Mouse (Mus musculus): ENCODE measurements at regions not wholly inside any gene's neighbourhood (a gene's known extent, or its start where the extent isn't known, plus 50 kb on each side); places are given as distances from the start of the nearest gene placed in this dataset.
"Not testable (repeated sequence)": the region's sequence is repeated elsewhere in the genome, so short reads cannot be mapped to it uniquely, and the experiment has no call there.

DNA sequence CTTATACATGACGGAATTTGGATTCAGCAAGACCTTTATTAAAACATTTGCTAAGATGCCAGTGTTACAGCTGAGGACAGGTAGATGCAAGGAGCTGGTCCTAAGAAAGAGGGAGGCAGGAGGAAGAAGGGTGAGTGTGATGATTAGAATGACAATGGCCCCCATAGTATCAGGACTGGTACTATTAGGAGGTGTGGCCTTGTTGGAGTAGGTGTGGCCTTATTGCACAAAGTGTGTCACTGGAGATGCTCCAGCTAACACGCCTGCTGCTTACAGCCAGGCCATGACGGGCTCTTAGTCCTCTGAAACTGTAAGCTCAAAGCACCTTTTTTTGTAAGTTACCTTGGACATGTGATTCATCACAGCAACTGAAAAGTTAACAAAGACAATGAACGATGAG lies 82.0 kb downstream of the Rassf10 start:
- no peak for ATAC-seq (ENCODE audit: low FRiP score, low TSS enrichment)

DNA sequence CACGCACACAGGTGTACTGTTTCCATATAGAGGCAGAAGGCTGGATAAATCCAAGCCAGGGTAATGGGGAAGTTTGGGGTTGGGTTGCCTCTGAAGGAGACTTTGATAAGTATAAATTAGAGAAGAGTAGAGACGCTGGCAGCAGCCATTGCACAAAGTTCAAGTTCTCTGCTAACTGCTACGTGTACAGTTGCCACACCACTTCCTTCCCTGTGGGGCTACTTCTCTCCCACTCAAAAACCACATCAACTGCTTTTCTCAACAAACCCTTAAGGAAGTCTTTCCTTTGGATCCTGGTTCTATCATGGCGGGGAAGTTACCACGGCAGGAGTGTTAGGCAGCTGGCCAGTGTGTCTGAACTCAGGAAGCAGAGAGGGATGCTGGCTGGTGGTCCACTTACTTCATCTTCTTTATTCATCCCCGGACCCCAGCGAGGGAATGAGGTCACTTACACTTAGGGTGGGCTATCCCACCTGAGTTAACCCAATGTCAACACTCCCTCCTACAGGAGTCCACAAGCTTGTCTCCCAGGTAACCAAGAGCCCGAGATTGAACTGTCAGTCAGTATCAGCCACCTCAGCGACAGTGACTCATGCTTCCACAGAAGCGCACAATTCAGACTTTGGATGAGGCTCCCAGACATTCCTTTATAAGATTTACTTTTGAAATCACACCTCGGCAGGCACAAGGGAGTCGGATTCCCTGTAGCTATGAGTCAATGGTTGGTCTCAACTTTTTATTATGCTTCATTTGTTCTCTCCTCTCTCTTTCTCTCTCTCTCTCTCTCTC lies 84.3 kb downstream of the Rassf10 start:
- DNase-seq, result no peak
- 73% methylated on average over 12 of the region's 12 CpGs for WGBS
- H3K4me2 ChIP-seq (ENCODE audit: low read length), result no peak overlapping the region

More for the DNA sequence above, 82.0 kb downstream of the Rassf10 start:
- WGBS, result 86% methylated on average over 4 of the region's 4 CpGs
- Histone ChIP-seq H3K9me3 (ENCODE audit: control insufficient read depth, low read length) (no peaks in the 10 kb centered on the region), H3K27ac (replicated peaks; ENCODE audit: low read depth, low read length) (no peak overlapping the region), H3K4me2 (ENCODE audit: low read length) (no peak overlapping the region), H3K36me3 (ENCODE audit: control insufficient read depth, insufficient read depth, low read length) (no peaks in the 10 kb centered on the region), H3K4me3 (replicated peaks; ENCODE audit: low read depth, low read length) (no peak overlapping the region), H3K4me1 (ENCODE audit: control insufficient read depth, insufficient read depth, low read length) (no peaks in the 10 kb centered on the region), H3K9ac (replicated peaks; ENCODE audit: low read length) (no peak overlapping the region), H3K27me3 (ENCODE audit: control insufficient read depth, insufficient read depth, low read length) (no peaks in the 10 kb centered on the region)
- no peak for DNase-seq

DNA sequence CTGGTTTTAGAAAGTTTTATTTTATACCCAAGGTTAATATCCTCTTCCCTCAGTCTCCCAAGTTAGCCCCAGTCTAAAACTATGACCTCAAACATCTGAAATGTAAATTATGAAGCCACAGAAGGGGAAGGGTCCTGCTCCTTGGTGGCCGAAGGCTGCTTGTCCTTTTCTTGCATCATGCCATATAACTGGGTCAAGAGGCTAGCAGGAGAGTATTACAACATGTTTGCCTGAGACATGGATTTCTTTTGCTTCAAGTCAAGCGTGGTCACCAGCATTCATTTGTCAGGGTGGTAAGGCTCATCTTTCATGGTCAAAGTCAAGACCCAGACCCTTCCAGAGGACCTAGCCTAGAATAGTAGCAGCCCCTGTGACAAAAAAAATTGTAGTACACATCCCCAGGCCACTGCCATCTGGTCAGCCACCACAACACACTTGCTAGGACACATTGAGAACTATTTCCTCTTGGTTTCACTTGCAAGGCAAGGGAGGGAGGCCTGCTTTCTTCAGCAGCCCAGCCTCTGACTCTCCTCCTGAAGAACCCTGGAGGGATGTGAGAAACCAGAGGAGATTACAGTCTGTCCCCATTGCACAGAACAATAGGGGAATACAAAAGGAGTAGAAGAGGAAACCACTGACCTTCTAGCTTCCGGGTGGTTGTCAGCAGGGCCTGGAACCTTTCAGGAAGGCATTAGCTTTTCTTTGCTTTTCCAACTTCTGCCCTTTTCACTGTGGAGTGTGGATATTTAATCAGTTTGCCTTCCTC lies 85.3 kb downstream of the Rassf10 start:
- Histone ChIP-seq H3K4me3 (replicated peaks; ENCODE audit: low read depth, low read length) (no peak overlapping the region), H3K9ac (replicated peaks; ENCODE audit: low read length) (no peak overlapping the region), H3K27ac (replicated peaks; ENCODE audit: low read depth, low read length) (no peak overlapping the region), H3K36me3 (ENCODE audit: control insufficient read depth, insufficient read depth, low read length) (no peaks in the 10 kb centered on the region), H3K4me1 (ENCODE audit: control insufficient read depth, insufficient read depth, low read length) (no peaks in the 10 kb centered on the region), H3K4me2 (ENCODE audit: low read length) (no peak overlapping the region), H3K9me3 (ENCODE audit: control insufficient read depth, low read length) (no peaks in the 10 kb centered on the region), H3K27me3 (ENCODE audit: control insufficient read depth, insufficient read depth, low read length) (no peaks in the 10 kb centered on the region)
- DNase-seq (no peak), ATAC-seq (ENCODE audit: low FRiP score, low TSS enrichment) (no peak)
- 64% methylated on average over 3 of the region's 3 CpGs for WGBS

More for the DNA sequence above, 84.3 kb downstream of the Rassf10 start:
- H3K36me3 ChIP-seq (ENCODE audit: control insufficient read depth, insufficient read depth, low read length), result no peaks in the 10 kb centered on the region
- no peaks in the 10 kb centered on the region for H3K27me3 ChIP-seq (ENCODE audit: control insufficient read depth, insufficient read depth, low read length)
- H3K4me1 ChIP-seq (ENCODE audit: control insufficient read depth, insufficient read depth, low read length), result no peaks in the 10 kb centered on the region
- H3K4me3 ChIP-seq (replicated peaks; ENCODE audit: low read depth, low read length), result no peak overlapping the region
- no peak overlapping the region for H3K9ac ChIP-seq (replicated peaks; ENCODE audit: low read length)
- no peaks in the 10 kb centered on the region for H3K9me3 ChIP-seq (ENCODE audit: control insufficient read depth, low read length)
- ATAC-seq (ENCODE audit: low FRiP score, low TSS enrichment), result no peak
- H3K27ac ChIP-seq (replicated peaks; ENCODE audit: low read depth, low read length), result no peak overlapping the region

DNA sequence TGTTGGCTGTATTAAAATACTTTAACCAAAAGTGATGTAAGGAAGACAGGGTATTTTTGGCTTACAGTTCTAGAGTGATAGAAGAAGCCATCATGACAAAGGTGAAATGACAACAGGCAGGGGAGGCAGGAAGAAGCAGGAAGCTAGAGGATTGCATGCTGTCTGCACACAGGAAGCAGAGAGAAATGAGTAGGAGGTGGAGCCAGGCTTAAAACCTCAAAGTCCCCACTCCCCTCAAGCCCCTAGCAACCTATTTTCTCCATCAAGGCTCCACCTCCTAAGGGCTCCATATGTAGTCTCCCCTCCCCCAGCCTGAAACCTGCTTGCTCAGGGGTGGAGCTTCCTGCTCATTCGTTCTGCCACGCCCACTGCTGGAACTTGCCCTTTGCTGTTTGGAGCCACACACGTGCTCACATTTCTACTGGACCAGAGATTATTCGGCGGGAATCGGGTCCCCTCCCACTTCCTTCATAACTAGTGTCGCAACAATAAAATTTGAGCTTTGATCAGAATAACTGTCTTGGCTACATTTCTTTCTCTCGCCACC lies 91.9 kb downstream of the Rassf10 start:
- H3K9ac ChIP-seq (replicated peaks; ENCODE audit: low read length); DNase-seq; ATAC-seq (ENCODE audit: low FRiP score, low TSS enrichment); H3K27ac ChIP-seq (replicated peaks; ENCODE audit: low read depth, low read length); H3K27me3 ChIP-seq (ENCODE audit: control insufficient read depth, insufficient read depth, low read length); H3K9me3 ChIP-seq (ENCODE audit: control insufficient read depth, low read length); H3K36me3 ChIP-seq (ENCODE audit: control insufficient read depth, insufficient read depth, low read length); H3K4me2 ChIP-seq (ENCODE audit: low read length); H3K4me1 ChIP-seq (ENCODE audit: control insufficient read depth, insufficient read depth, low read length); H3K4me3 ChIP-seq (replicated peaks; ENCODE audit: low read depth, low read length): not testable (repeated sequence)
- WGBS, result 73% methylated on average over 7 of the region's 8 CpGs

DNA sequence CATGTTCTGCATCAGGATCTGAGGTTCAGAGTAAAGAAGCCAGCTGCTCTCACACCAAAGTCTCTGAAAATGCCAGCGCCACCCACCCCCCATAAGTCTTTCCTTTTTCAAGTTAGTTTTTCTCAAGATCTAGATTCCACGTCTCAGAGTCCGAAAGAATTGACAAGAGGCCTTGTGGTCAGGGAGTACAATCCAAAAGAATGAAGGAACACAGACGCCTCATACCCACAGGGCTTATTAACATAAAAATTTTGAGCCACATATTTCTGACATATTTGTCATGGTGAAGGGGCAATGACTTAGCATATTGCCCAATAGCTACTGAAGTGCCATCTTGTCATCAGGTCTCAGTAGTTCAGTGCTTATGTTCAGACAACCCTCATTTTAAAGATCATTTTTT lies 92.6 kb downstream of the Rassf10 start:
- no peak overlapping the region for H3K9ac ChIP-seq (replicated peaks; ENCODE audit: low read length)
- H3K4me3 ChIP-seq (replicated peaks; ENCODE audit: low read depth, low read length), result no peak overlapping the region
- no peak overlapping the region for H3K4me2 ChIP-seq (ENCODE audit: low read length)
- no peaks in the 10 kb centered on the region for H3K27me3 ChIP-seq (ENCODE audit: control insufficient read depth, insufficient read depth, low read length)
- DNase-seq, result no peak
- H3K36me3 ChIP-seq (ENCODE audit: control insufficient read depth, insufficient read depth, low read length), result no peaks in the 10 kb centered on the region
- no peaks in the 10 kb centered on the region for H3K9me3 ChIP-seq (ENCODE audit: control insufficient read depth, low read length)
- no peak overlapping the region for H3K27ac ChIP-seq (replicated peaks; ENCODE audit: low read depth, low read length)
- 90% methylated on average over 4 of the region's 4 CpGs for WGBS
- ATAC-seq (ENCODE audit: low FRiP score, low TSS enrichment), result no peak
- 0 out of 2 replicates have a peak, but pooled peaks cover 5% of the 10 kb centered on the region for H3K4me1 ChIP-seq (ENCODE audit: control insufficient read depth, insufficient read depth, low read length)

DNA sequence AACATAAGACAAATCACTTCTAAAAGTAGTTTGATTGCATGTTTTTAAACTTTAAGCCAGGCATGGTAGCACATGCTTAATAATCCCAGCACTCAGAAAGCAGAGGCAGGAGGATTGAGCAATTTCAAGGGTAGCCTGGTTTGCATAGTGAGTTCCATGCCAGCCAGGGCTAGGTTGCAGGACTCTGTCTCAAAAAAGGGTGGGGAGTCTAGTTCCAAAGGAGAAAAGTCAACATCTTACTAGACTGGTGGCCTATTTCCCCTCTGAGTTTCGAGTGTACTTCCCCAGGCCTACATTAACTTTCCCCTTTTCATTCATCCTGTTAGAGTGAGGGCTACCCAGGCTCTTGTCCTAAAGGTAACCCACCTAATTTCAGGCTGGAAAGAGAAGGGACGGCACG lies 93.8 kb downstream of the Rassf10 start:
- no peaks in the 10 kb centered on the region for H3K27me3 ChIP-seq (ENCODE audit: control insufficient read depth, insufficient read depth, low read length)
- 0 out of 2 replicates have a peak overlapping the region, but pooled peaks have one; percentile 20 for H3K27ac ChIP-seq (replicated peaks; ENCODE audit: low read depth, low read length)
- H3K9me3 ChIP-seq (ENCODE audit: control insufficient read depth, low read length), result no peaks in the 10 kb centered on the region
- H3K9ac ChIP-seq (replicated peaks; ENCODE audit: low read length), result no peak overlapping the region
- ATAC-seq (ENCODE audit: low FRiP score, low TSS enrichment) (no peak), DNase-seq (no peak)
- no peak overlapping the region for H3K4me2 ChIP-seq (ENCODE audit: low read length)
- 87% methylated on average over 3 of the region's 3 CpGs for WGBS
- H3K4me1 ChIP-seq (ENCODE audit: control insufficient read depth, insufficient read depth, low read length), result 0 out of 2 replicates have a peak, but pooled peaks cover 5% of the 10 kb centered on the region
- no peak overlapping the region for H3K4me3 ChIP-seq (replicated peaks; ENCODE audit: low read depth, low read length)
- H3K36me3 ChIP-seq (ENCODE audit: control insufficient read depth, insufficient read depth, low read length), result no peaks in the 10 kb centered on the region

DNA sequence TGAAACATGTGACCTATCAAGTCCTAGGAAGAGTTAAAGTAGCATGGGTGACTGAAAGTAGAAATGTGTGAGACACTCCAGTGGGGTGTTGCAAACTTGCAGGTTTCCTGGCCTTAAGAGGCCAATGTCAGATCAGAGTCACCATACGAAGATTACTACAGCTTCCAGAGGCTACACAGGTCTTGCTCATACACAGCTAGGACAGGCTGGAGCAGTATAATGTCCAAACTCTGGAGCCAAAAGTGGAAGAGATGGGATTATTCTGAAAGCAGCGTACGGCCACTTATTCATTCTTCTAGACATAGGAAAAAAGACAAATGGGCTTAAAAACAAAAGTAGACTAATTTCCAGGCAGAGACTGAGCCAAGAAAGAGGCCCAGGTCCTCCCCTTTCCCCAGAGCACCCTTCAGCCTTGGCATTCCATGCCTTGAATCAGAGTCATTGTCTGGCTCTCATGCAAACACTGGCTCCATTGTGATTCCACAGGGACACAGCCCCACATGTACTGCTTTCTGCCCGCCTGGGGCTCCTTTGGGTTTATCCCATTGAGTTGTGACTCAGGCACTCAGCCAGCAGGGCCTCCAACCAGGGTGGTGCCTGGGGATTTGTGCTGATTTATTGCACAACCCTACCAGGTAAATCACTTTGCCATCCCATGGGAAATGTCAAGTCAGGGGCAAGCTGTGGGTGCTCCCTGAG lies 94.5 kb downstream of the Rassf10 start:
- DNase-seq (peak; percentile 63), ATAC-seq (ENCODE audit: low FRiP score, low TSS enrichment) (no peak; the same call in 1 of the 2 replicates)
- no peak overlapping the region for H3K9ac ChIP-seq (replicated peaks; ENCODE audit: low read length)
- H3K4me1 ChIP-seq (ENCODE audit: control insufficient read depth, insufficient read depth, low read length), result 0 out of 2 replicates have a peak, but pooled peaks cover 5% of the 10 kb centered on the region
- no peak overlapping the region for H3K27ac ChIP-seq (replicated peaks; ENCODE audit: low read depth, low read length)
- no peak overlapping the region for H3K4me3 ChIP-seq (replicated peaks; ENCODE audit: low read depth, low read length)
- WGBS, result 41% methylated on average over 4 of the region's 4 CpGs
- H3K27me3 ChIP-seq (ENCODE audit: control insufficient read depth, insufficient read depth, low read length), result no peaks in the 10 kb centered on the region
- H3K4me2 ChIP-seq (ENCODE audit: low read length), result no peak overlapping the region
- no peaks in the 10 kb centered on the region for H3K9me3 ChIP-seq (ENCODE audit: control insufficient read depth, low read length)
- H3K36me3 ChIP-seq (ENCODE audit: control insufficient read depth, insufficient read depth, low read length), result no peaks in the 10 kb centered on the region

DNA sequence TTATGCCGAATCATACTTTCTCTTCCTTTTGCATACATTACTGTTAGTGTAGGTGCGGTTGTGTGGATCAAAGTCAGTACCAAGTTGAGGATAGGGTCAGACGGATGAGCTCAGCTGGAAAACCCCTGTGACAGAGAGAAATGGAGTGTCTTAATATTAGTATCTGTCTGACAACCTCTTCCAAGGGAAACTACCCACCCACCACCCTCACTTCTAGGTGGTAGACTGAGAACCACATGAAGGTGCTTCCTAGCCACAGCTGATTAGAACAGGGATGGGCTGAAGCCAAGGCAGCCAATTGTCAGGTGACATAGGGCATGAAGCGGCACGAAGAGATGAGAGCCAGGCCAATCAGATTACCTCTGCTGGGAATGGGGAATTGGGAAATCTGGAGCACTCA lies 95.7 kb downstream of the Rassf10 start:
- Histone ChIP-seq H3K4me1 (ENCODE audit: control insufficient read depth, insufficient read depth, low read length) (0 out of 2 replicates have a peak, but pooled peaks cover 5% of the 10 kb centered on the region), H3K9ac (replicated peaks; ENCODE audit: low read length) (no peak overlapping the region), H3K9me3 (ENCODE audit: control insufficient read depth, low read length) (no peaks in the 10 kb centered on the region), H3K4me3 (replicated peaks; ENCODE audit: low read depth, low read length) (no peak overlapping the region), H3K4me2 (ENCODE audit: low read length) (no peak overlapping the region), H3K27ac (replicated peaks; ENCODE audit: low read depth, low read length) (no peak overlapping the region), H3K27me3 (ENCODE audit: control insufficient read depth, insufficient read depth, low read length) (no peaks in the 10 kb centered on the region), H3K36me3 (ENCODE audit: control insufficient read depth, insufficient read depth, low read length) (no peaks in the 10 kb centered on the region)
- DNase-seq (no peak), ATAC-seq (ENCODE audit: low FRiP score, low TSS enrichment) (no peak)
- WGBS, result 85% methylated on average over 5 of the region's 5 CpGs

Measured in midbrain, embryonic 14.5 days (tissue).